Mouse (Mus musculus): ENCODE data around the gene Pou2f2.

The Pou2f2 gene

GRCm38 (mm10) chr7:25088968-25089367, 90.6 kb downstream of the Pou2f2 start:
- DNase-seq, result no peak

DNA sequence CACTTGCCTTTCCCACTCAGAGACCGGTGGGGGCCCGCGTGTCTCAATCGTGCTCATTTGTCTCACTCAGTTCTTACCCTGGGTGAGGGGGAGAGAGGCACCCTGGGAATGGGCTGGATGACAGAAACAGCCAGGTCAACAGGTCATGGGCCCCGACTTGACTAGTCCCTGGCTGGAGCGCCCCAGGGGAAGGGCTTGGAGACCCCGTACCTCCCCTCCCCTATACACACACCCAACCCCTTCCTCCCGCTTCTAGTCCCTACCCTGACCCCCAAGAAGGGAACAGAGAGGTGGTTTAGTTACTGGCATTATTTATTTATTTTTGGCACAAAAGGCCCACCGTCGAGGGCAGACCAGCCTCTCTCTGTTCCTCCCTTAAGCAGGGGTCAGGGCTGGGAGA, 91.0 kb downstream of the Pou2f2 start:
- DNase-seq, result no peak

GRCm38 (mm10) chr7:25087972-25088371, 91.6 kb downstream of the Pou2f2 start:
- no peak for DNase-seq

- no peak for DNase-seq
These were observed 92.1 kb downstream of the Pou2f2 start for GRCm38 (mm10) chr7:25087256-25087912.

DNA sequence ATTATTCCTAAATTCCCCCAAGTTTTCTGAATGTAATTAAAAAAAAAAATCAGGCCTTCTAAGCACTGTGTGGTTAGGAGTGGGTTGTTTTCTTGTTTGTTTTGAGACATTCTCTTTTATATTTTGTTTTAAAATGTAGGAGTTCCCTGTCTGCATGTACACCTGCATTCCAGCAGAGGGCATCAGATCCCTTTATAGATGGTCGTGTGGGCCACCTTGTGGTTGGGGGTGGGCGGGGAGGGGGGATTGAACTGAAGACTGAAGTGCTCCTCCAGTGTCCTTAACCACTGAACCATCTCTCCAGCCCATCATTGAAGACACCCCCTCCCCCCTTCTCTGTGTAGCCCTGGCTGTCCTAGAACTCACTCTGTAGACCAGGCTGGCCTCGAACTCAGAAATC, 92.9 kb downstream of the Pou2f2 start:
- no peak for DNase-seq

DNA sequence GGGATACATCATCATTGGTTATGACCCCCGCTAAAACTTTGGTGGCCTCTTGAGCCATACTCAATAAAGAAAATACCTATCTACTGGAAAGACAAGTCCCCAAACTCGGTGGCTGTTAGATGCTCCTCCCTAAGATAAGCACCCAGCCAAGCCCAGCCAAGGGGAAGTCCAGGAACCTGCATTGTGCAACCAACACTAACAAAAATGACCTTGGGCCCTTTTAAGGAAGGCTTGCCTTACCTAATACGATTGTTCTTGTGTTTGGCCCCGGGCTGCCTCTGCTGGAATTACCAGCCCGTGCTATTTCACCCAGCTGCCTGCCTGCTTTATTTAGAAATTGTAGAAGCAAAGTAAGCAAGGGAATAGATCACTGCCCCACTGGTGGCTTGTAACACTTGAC, 94.9 kb downstream of the Pou2f2 start:
- no peak for DNase-seq

GRCm38 (mm10) chr7:25082510-25082909, 97.0 kb downstream of the Pou2f2 start:
- DNase-seq, result peak; percentile 55

- no peak for DNase-seq
These were observed 99.1 kb downstream of the Pou2f2 start for GRCm38 (mm10) chr7:25080431-25080830.

- DNase-seq, result no peak
These were observed 100.0 kb downstream of the Pou2f2 start for GRCm38 (mm10) chr7:25079496-25080026.

GRCm38 (mm10) chr7:25077414-25077755, 102.1 kb downstream of the Pou2f2 start:
- DNase-seq, result no peak

DNA sequence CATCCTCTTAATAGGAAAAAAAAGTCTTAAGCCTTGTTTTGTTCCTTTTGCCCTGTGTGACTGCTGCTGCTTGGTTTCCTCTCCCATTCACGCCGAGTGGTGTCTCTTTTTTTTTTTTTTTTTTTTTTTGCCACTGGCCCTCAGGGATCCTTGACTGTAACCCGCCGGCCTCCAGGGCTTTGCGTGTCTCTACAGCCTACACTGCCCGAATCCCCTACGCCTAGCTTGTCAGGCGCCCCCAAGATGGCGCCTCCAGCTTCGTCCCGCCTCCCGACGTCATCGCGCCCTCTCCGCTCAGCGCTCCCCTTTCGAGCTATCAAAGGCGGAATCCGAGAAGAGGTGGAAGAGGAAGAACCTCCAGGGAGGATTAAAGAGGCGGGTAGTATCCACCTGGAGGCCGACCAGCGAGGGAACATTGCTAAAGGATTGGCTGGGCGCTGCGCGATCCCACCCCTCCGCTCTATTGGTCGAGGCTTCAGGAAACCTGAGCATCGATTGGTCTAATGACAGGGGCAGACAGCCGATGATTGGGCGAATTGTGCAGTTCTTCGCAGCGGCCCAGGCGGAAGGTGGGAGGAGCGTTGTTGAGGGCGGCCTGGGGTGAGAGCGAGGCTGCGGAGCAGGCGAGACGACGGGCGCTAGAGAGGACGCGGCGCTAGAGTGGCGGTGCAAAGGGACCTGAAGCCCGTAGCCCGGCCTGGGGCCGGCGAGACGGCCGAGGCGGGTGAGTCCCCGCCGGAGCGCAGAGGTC, 102.7 kb downstream of the Pou2f2 start:
- DNase-seq, result peak; percentile 99

GRCm38 (mm10) chr7:25076296-25076662, 103.2 kb downstream of the Pou2f2 start:
- DNase-seq, result peak; percentile 53

DNA sequence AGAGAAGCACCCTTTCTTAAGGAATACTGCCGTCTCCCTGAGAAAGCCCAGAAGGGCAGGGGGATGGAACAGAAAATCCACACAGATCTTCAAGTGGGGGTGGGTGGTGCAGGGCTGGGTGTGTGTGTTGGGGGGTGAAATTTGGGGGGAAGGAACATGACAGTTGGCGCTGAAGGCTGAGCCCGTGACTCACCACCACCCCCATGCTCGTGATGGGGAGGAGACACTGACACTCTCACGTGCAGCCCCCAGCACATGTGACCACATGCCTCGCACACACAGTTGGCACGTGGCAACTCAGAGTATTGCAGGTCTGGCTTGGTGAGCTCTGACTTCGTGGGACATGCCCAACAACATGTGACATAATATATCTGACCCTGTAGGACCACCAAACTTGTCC, 105.6 kb downstream of the Pou2f2 start:
- no peak for DNase-seq

- DNase-seq, result peak; percentile 69
These were observed 106.7 kb downstream of the Pou2f2 start for GRCm38 (mm10) chr7:25072716-25073390.

GRCm38 (mm10) chr7:25071979-25072715, 107.4 kb downstream of the Pou2f2 start, which contains the start of the genes Grik5 and Zfp574:
Gene Grik5, minus strand, starts transcription at chr7:25072346.
Gene Zfp574, plus strand, starts transcription at chr7:25072567.
- DNase-seq, result peak; percentile 46

GRCm38 (mm10) chr7:25068724-25069123, 110.8 kb downstream of the Pou2f2 start:
- no peak for DNase-seq

DNA sequence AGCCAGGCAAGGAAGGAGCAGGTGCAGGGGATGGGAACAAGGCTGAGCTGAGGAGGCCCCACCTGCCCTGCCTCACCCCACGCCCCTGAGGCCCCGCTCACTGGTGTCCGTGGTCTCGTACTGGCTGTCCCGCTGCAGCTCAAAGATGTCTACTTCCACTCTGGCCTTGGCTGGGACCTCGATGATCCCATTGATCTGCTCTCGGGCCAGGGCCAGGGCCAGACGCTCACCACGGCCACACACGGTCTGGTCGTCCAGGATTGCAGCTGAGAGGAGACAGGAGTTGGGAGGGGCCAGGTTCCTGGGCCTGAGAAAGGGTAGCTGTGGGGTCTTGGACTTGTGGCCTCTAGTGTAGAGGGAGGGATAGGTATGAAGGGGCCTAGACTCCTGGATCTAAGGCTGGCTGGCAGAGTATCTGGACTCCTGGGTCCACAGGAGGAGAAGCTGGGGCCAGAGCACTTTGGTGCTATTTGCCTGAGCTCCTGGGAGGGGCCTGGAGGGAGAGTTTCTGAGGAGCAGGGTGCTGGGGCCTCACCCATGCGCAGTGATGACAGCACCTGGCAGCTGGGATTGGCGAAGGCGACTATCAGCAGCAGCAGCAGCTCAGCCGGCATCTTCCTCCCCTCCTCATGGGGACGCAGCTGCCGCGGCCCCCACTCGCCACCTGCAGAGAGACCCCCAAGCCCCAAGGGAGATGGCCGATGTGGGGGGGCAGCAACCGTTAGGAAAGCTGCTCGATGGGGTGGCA, 111.4 kb downstream of the Pou2f2 start:
- DNase-seq, result no peak

- DNase-seq, result no peak
These were observed 112.2 kb downstream of the Pou2f2 start for GRCm38 (mm10) chr7:25067338-25067737.

GRCm38 (mm10) chr7:25063900-25064299, 115.6 kb downstream of the Pou2f2 start:
- no peak for DNase-seq

- no peak for DNase-seq
These were observed 116.2 kb downstream of the Pou2f2 start for GRCm38 (mm10) chr7:25063346-25063745.

- DNase-seq, result no peak
These were observed 120.7 kb downstream of the Pou2f2 start for GRCm38 (mm10) chr7:25058836-25059235.

DNA sequence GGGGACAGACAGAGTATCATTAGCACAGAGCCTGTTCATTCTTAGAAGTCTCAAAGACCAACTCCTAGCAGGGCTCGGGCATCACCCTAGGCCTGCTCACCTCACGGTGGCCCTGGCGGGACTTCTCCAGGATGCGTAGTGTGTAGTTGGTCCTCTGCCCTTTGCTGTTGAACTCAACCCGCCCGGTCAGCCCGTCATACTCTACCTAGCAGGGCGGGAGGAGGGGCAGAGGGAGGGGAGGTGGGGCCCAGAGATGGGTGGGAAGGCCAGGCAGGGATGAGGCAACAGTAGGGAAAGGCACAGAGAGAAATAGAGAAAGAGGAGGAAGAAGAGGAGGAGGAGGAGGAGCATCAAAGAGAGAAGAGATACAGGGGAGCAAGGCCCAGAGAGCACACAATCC, 121.1 kb downstream of the Pou2f2 start:
- DNase-seq, result no peak
